Mouse (Mus musculus): ENCODE results near the gene Celf3. TPM values are rescaled to one million over a fixed set of nuclear protein-coding genes. Genes with fewer than 3 reads are reported as not detected.

Gene Celf3
- polyA plus RNA-seq, 1 experiment from 2014 or later: 337 TPM

GRCm38 (mm10) chr3:94482764-94483385 lies 4.8 kb downstream of the Celf3 start:
- no peaks in the 10 kb centered on the region for H3K9me3 ChIP-seq
- peak overlapping the region; percentile 49; the same call in 1 of the 2 replicates for H3K4me2 ChIP-seq (replicated peaks)
- 78% methylated on average over 17 of the region's 17 CpGs for WGBS
- 0 out of 2 replicates have a peak overlapping the region, but pooled peaks have one; percentile 19 for H3K9ac ChIP-seq (replicated peaks)
- H3K27ac ChIP-seq (replicated peaks): peak overlapping the region; percentile 93
- peaks cover 38% of the 10 kb centered on the region for H3K36me3 ChIP-seq
- H3K27me3 ChIP-seq: no peaks in the 10 kb centered on the region
- H3K4me3 ChIP-seq: no peak overlapping the region
- H3K4me1 ChIP-seq: peaks cover 87% of the 10 kb centered on the region
- ATAC-seq (replicated peaks): no peak

GRCm38 (mm10) chr3:94483790-94484439 lies 5.8 kb downstream of the Celf3 start:
- H3K4me2 ChIP-seq (replicated peaks): peak overlapping the region; percentile 49
- WGBS: 4% methylated on average over 20 of the region's 20 CpGs
- peak overlapping the region; percentile 26 for H3K4me3 ChIP-seq
- H3K4me1 ChIP-seq: peaks cover 88% of the 10 kb centered on the region
- peaks cover 47% of the 10 kb centered on the region for H3K36me3 ChIP-seq
- H3K9me3 ChIP-seq: no peaks in the 10 kb centered on the region
- H3K27ac ChIP-seq (replicated peaks): peak overlapping the region; percentile 93
- H3K27me3 ChIP-seq: no peaks in the 10 kb centered on the region
- no peak overlapping the region; the same call in 1 of the 2 replicates for H3K9ac ChIP-seq (replicated peaks)
- peak; percentile 91 for ATAC-seq (replicated peaks)

- peak overlapping the region; percentile 93 for H3K27ac ChIP-seq (replicated peaks)
- H3K27me3 ChIP-seq: no peaks in the 10 kb centered on the region
- peaks cover 65% of the 10 kb centered on the region for H3K36me3 ChIP-seq
- 30% methylated on average over 7 of the region's 7 CpGs for WGBS
- H3K4me1 ChIP-seq: peaks cover 81% of the 10 kb centered on the region
- H3K9me3 ChIP-seq: no peaks in the 10 kb centered on the region
- no peak overlapping the region; the same call in 1 of the 2 replicates for H3K4me3 ChIP-seq
- H3K4me2 ChIP-seq (replicated peaks): no peak overlapping the region
- no peak overlapping the region for H3K9ac ChIP-seq (replicated peaks)
- no peak for ATAC-seq (replicated peaks)
These were observed 7.8 kb downstream of the Celf3 start for GRCm38 (mm10) chr3:94485922-94486321.

GRCm38 (mm10) chr3:94487581-94487980 lies 9.5 kb downstream of the Celf3 start:
- no peaks in the 10 kb centered on the region for H3K9me3 ChIP-seq
- H3K4me1 ChIP-seq: peaks cover 69% of the 10 kb centered on the region
- H3K4me3 ChIP-seq: no peak overlapping the region
- no peaks in the 10 kb centered on the region for H3K27me3 ChIP-seq
- ATAC-seq (replicated peaks): no peak
- WGBS: 72% methylated on average over 6 of the region's 6 CpGs
- H3K4me2 ChIP-seq (replicated peaks): no peak overlapping the region
- H3K9ac ChIP-seq (replicated peaks): no peak overlapping the region
- H3K36me3 ChIP-seq: peaks cover 68% of the 10 kb centered on the region
- H3K27ac ChIP-seq (replicated peaks): peak overlapping the region; percentile 29; the same call in 1 of the 2 replicates

- H3K9ac ChIP-seq (replicated peaks): no peak overlapping the region
- no peak for ATAC-seq (replicated peaks)
- H3K27me3 ChIP-seq: no peaks in the 10 kb centered on the region
- peaks cover 20% of the 10 kb centered on the region for H3K36me3 ChIP-seq
- H3K4me3 ChIP-seq: no peak overlapping the region
- no peaks in the 10 kb centered on the region for H3K9me3 ChIP-seq
- H3K4me1 ChIP-seq: no peaks in the 10 kb centered on the region
- WGBS: 84% methylated on average over 4 of the region's 4 CpGs
- no peak overlapping the region for H3K4me2 ChIP-seq (replicated peaks)
- no peak overlapping the region for H3K27ac ChIP-seq (replicated peaks)
These were observed 19.1 kb downstream of the Celf3 start for GRCm38 (mm10) chr3:94497162-94497561.

- H3K36me3 ChIP-seq: peaks cover 27% of the 10 kb centered on the region
- H3K27me3 ChIP-seq: no peaks in the 10 kb centered on the region
- H3K27ac ChIP-seq (replicated peaks): no peak overlapping the region
- no peak overlapping the region for H3K9ac ChIP-seq (replicated peaks)
- peak; percentile 51; the same call in 1 of the 2 replicates for ATAC-seq (replicated peaks)
- no peak overlapping the region for H3K4me2 ChIP-seq (replicated peaks)
- 73% methylated on average over 3 of the region's 3 CpGs for WGBS
- no peaks in the 10 kb centered on the region for H3K9me3 ChIP-seq
- no peaks in the 10 kb centered on the region for H3K4me1 ChIP-seq
- H3K4me3 ChIP-seq: no peak overlapping the region
These were observed 24.1 kb downstream of the Celf3 start for GRCm38 (mm10) chr3:94502243-94502642.

- 98% methylated on average over 1 of the region's 1 CpGs for WGBS
- ATAC-seq (replicated peaks): no peak
- Histone ChIP-seq H3K4me1 (no peaks in the 10 kb centered on the region), H3K9me3 (no peaks in the 10 kb centered on the region), H3K4me2 (replicated peaks) (no peak overlapping the region), H3K27ac (replicated peaks) (no peak overlapping the region), H3K9ac (replicated peaks) (no peak overlapping the region), H3K36me3 (peaks cover 35% of the 10 kb centered on the region), H3K27me3 (no peaks in the 10 kb centered on the region), H3K4me3 (no peak overlapping the region)
These were observed 28.6 kb downstream of the Celf3 start for GRCm38 (mm10) chr3:94506664-94507063.

- Histone ChIP-seq H3K27ac (replicated peaks) (no peak overlapping the region), H3K9me3 (no peaks in the 10 kb centered on the region), H3K9ac (replicated peaks) (no peak overlapping the region), H3K27me3 (no peaks in the 10 kb centered on the region), H3K4me2 (replicated peaks) (no peak overlapping the region), H3K36me3 (peaks cover 36% of the 10 kb centered on the region), H3K4me1 (no peaks in the 10 kb centered on the region), H3K4me3 (no peak overlapping the region)
- 91% methylated on average over 2 of the region's 2 CpGs for WGBS
- ATAC-seq (replicated peaks): no peak
These were observed 48.6 kb downstream of the Celf3 start for GRCm38 (mm10) chr3:94526731-94527130.

GRCm38 (mm10) chr3:94533968-94534367 lies 55.9 kb downstream of the Celf3 start:
- no peaks in the 10 kb centered on the region for H3K9me3 ChIP-seq
- no peak overlapping the region for H3K27ac ChIP-seq (replicated peaks)
- no peak overlapping the region for H3K4me2 ChIP-seq (replicated peaks)
- H3K4me1 ChIP-seq: no peaks in the 10 kb centered on the region
- no peak overlapping the region for H3K4me3 ChIP-seq
- no peaks in the 10 kb centered on the region for H3K27me3 ChIP-seq
- H3K9ac ChIP-seq (replicated peaks): no peak overlapping the region
- ATAC-seq (replicated peaks): no peak
- peaks cover 13% of the 10 kb centered on the region for H3K36me3 ChIP-seq

GRCm38 (mm10) chr3:94537187-94537586 lies 59.1 kb downstream of the Celf3 start:
- Histone ChIP-seq H3K4me3 (no peak overlapping the region), H3K36me3 (no peaks in the 10 kb centered on the region), H3K27me3 (no peaks in the 10 kb centered on the region), H3K9me3 (no peaks in the 10 kb centered on the region), H3K4me2 (replicated peaks) (no peak overlapping the region), H3K27ac (replicated peaks) (no peak overlapping the region), H3K4me1 (no peaks in the 10 kb centered on the region), H3K9ac (replicated peaks) (no peak overlapping the region)
- WGBS: 83% methylated on average over 3 of the region's 3 CpGs
- ATAC-seq (replicated peaks): no peak
